Mouse (Mus musculus): ENCODE measurements at regions not wholly inside any gene's neighbourhood (a gene's known extent, or its start where the extent isn't known, plus 50 kb on each side); places are given as distances from the start of the nearest gene placed in this dataset.
A peak's percentile ranks its signal among the peaks of the same experiment; 100 is the strongest.

DNA sequence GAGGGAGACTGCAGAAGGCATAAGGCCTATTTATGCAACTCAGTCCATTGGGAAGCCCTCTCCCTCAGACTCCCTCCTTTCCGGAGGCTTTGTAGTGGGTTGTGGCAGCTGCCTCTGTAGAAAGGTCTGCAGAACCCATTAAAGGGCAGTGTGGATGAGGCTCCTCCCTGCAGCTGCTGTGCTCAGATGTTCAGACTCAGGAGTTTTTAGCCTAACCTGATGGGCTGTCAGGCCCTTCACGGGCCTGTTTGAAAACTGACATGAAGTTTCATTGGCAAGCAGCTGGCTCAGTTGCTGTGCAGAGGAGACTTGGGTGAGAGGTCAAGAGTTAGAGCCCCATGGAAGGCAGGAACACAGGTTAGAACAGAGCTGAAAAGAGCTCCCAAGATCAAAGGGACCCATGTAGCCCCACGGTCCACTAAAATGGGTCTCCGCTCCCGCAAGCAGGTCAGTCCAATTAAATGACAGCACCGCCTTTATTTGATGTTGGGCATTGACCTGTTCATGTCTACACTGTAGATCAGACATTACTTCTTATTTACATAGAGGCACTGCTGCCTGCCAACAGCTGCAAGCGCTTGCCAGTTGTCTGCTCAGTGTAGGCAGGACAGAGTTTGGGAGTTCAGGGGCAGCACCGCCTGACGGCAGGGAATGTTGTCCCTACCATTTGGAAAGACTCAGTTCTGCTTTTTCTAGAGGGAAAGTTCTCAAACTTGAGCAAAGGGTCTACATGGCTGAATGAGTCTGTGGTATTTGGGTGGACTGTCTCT, 53.8 kb upstream of the Usp46 start:
- H3K36me3 ChIP-seq (replicated peaks) = no peaks in the 10 kb centered on the region
- no peak overlapping the region for H3K9ac ChIP-seq
- no peaks in the 10 kb centered on the region for H3K9me3 ChIP-seq
- no peak overlapping the region for H3K4me3 ChIP-seq (replicated peaks)
- no peak for ATAC-seq (ENCODE audit: low FRiP score)
- H3K27ac ChIP-seq = no peak overlapping the region
- WGBS = 83% methylated on average over 9 of the region's 9 CpGs
- peaks cover 3% of the 10 kb centered on the region; the same call in 1 of the 2 replicates for H3K4me1 ChIP-seq
- H3K27me3 ChIP-seq = no peaks in the 10 kb centered on the region
- H3K4me2 ChIP-seq = no peak overlapping the region

DNA sequence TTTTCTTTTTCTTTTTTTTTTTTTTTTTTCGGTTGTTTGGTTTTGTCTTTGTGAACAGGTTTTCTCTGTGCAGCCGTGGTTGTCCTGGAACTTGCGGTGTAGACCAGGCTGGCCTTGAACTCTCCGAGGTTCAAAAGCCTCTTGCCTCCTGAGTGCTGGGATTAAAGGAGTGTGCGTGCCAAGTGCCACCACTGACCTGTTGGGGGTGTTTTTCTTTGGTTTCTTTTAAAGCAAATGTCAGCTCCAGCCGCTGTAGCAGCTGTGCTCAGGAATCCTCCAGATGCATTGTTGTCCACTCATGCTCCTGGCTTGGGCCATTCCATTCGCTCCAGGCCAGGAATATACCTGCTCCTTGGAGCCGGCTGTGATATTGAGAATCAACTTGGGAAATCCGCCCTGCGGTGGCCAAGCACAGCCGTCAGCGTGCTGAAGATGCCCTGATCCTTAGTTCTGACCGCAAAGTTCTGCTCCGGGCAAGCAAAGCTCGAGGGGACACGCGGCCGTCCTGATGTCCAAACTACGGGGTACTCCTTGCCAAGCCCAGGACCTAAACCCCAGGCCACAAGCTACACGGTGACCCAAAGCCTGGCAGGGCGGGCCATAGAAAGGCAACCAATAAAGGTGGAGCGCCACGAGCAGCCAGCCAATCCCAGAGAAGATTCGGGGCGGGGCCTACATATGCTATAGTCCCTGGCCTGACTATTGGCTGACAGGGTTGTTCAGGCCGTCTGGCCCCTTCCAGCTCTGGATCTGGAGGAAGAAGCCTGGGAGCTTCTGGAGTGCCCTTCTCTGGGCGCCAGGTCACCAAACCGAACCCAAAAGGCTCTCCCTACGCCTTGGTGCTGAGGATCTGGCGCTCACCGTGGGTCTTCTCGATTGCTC, 58.0 kb upstream of the Usp46 start:
- 68% methylated on average over 32 of the region's 32 CpGs for WGBS
- Histone ChIP-seq H3K27me3 (no peaks in the 10 kb centered on the region), H3K36me3 (replicated peaks) (no peaks in the 10 kb centered on the region), H3K9me3 (no peaks in the 10 kb centered on the region), H3K4me1 (peaks cover 3% of the 10 kb centered on the region; the same call in 1 of the 2 replicates), H3K9ac (peak overlapping the region; percentile 26; the same call in 1 of the 2 replicates), H3K4me2 (peak overlapping the region; percentile 33), H3K4me3 (replicated peaks) (peak overlapping the region; percentile 33), H3K27ac (no peak overlapping the region)
- peak; percentile 93 for ATAC-seq (ENCODE audit: low FRiP score)

DNA sequence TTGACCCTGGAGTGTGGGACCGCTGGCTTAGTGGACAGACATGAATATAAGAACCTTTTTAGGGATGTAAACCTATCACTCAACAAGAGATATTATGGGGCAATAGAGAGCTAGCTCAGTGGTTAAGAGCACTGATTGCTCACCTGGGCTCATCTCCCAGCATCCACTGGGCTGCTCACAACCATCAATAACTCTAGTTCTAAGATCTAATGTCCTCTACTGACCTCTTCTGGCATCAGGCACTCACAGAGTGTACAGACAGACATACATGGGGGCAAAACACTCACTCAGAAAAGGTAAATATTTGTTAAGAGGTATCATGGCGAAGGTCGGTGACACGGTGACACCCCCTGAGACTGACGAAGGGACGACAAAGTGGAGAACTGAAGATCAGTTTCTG, 59.3 kb upstream of the Usp46 start:
- Histone ChIP-seq H3K27ac (no peak overlapping the region), H3K27me3 (no peaks in the 10 kb centered on the region), H3K4me1 (no peaks in the 10 kb centered on the region), H3K36me3 (replicated peaks) (no peaks in the 10 kb centered on the region), H3K9me3 (no peaks in the 10 kb centered on the region), H3K9ac (no peak overlapping the region), H3K4me3 (replicated peaks) (no peak overlapping the region), H3K4me2 (no peak overlapping the region)
- 94% methylated on average over 6 of the region's 6 CpGs for WGBS
- ATAC-seq (ENCODE audit: low FRiP score) = no peak

DNA sequence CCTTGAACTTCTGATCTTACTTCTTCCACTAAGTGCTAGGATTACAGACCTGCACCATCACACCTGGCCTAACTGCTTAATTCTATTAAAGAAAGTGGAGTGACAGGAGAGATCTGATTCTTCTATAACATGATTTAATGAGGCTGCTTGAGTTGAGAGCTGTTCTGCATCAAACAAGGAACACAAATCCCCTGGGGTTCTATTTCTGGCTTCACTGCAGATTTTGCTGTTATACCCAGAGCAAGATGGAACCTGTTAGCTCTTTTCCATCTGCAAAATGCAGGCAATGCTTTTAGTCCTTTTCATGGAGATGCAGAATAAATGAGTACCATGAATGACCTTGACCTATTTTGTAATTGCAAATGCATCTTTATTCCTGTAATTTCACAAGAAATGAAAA, 61.4 kb upstream of the Usp46 start:
- Histone ChIP-seq H3K36me3 (replicated peaks) (no peaks in the 10 kb centered on the region), H3K9me3 (no peaks in the 10 kb centered on the region), H3K4me1 (no peaks in the 10 kb centered on the region), H3K27ac (no peak overlapping the region), H3K4me3 (replicated peaks) (no peak overlapping the region), H3K27me3 (no peaks in the 10 kb centered on the region), H3K4me2 (no peak overlapping the region), H3K9ac (no peak overlapping the region)
- no peak for ATAC-seq (ENCODE audit: low FRiP score)

DNA sequence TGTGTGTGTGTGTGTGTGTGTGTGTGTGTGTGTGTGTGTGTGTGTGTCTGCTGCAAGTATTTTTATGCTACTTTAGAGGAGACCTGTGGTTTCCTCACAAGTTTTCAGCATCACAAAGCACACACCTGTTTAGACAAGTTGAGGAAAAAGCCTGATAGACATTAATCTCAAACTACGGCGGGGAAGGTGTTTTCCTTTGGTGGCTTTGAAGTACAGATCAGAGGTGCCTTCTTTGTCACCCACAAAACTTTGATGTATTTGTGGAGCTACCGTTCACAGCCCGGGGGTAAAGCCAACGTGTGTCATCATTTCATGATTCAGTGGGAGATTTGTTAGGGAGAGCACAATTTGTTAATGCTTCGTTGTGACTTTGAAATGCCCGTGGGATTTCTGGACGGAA, 62.4 kb upstream of the Rasl11b start:
- no peaks in the 10 kb centered on the region for H3K9me3 ChIP-seq
- WGBS = 72% methylated on average over 8 of the region's 8 CpGs
- H3K27me3 ChIP-seq = no peaks in the 10 kb centered on the region

DNA sequence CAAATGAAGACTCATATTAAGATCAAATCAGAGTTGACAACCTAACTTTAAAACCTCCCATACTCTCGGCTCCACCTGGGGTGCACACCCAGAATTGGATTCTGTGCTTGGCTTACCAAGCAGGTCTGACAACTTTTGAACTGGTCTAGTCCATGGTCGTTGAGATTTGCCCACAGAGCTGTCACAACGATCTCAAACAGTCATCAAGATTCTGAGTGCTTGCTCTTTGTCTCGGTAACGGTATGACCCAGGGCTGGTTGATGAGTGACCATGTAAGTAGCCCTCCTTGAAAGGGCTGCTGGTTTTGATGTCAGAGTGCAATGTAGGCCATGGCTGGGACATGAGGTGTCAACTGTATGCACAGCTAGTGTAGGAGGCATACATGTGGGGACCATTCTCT, 58.7 kb upstream of the Rasl11b start:
- no peak for ATAC-seq (ENCODE audit: low FRiP score)
- no peak overlapping the region for H3K9ac ChIP-seq
- H3K27me3 ChIP-seq = no peaks in the 10 kb centered on the region
- WGBS = 79% methylated on average over 5 of the region's 5 CpGs
- no peaks in the 10 kb centered on the region for H3K9me3 ChIP-seq
- no peak overlapping the region for H3K4me2 ChIP-seq
- no peak overlapping the region for H3K4me3 ChIP-seq (replicated peaks)
- no peaks in the 10 kb centered on the region for H3K4me1 ChIP-seq
- no peak overlapping the region for H3K27ac ChIP-seq
- H3K36me3 ChIP-seq (replicated peaks) = no peaks in the 10 kb centered on the region

More for the DNA sequence above, 62.4 kb upstream of the Rasl11b start:
- Histone ChIP-seq H3K4me3 (replicated peaks) (no peak overlapping the region), H3K9ac (no peak overlapping the region), H3K4me2 (no peak overlapping the region), H3K36me3 (replicated peaks) (no peaks in the 10 kb centered on the region), H3K27ac (no peak overlapping the region), H3K4me1 (no peaks in the 10 kb centered on the region)
- ATAC-seq (ENCODE audit: low FRiP score) = no peak

DNA sequence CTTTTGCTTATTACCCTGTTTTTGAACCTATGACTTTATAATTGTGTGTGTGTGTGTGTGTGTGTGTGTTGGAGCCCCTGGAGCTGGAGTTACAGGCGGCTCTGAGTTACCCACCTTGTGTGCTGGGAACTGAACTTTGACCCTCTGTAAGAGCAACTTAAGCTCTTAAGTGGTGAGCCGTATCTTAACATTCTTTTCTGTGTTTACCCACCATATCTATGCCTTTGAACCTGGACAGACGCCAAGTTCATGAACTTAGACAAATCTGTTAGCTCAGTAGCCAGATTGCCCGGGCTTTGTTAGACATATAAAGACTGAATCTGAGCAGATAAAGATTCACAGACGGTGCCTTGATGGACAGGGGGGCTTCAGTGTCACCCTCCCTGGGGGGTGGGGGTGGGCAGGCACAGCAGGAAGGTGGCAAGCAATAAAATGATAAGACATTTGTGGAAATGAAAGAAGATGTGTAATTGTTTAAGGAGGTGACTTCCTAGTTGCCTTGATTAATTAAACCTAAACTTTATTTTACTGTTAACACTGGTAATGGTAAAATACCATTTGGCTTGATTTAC, 58.1 kb upstream of the Rasl11b start:
- H3K27ac ChIP-seq = no peak overlapping the region
- H3K4me1 ChIP-seq = no peaks in the 10 kb centered on the region
- H3K9ac ChIP-seq = no peak overlapping the region
- WGBS = 61% methylated on average over 5 of the region's 5 CpGs
- H3K9me3 ChIP-seq = no peaks in the 10 kb centered on the region
- H3K27me3 ChIP-seq = no peaks in the 10 kb centered on the region
- no peak overlapping the region for H3K4me2 ChIP-seq
- no peaks in the 10 kb centered on the region for H3K36me3 ChIP-seq (replicated peaks)
- no peak overlapping the region for H3K4me3 ChIP-seq (replicated peaks)
- ATAC-seq (ENCODE audit: low FRiP score) = no peak

DNA sequence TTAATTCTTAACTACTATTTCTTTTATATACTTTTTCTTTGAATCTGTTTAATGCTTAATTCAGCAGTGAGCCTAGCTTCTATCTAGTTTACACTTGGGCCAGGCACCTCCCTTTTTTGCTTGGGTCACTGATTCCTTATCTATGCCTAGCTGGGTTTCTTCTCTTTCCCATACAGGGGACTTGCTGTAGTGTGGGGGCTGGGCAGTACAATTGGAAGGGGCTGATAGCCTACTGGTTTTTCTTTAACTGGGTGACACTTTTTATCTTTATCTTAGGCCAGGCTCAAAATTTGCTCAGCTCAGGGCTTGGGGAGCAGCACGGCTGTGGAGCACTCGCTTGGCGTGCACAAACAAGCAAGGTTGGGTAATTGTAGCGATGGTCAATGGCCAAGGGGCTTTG, 51.1 kb upstream of the Rasl11b start:
- WGBS = 91% methylated on average over 4 of the region's 4 CpGs
- H3K9me3 ChIP-seq = no peaks in the 10 kb centered on the region
- H3K4me1 ChIP-seq = no peaks in the 10 kb centered on the region; the same call in 1 of the 2 replicates
- H3K9ac ChIP-seq = no peak overlapping the region
- no peaks in the 10 kb centered on the region for H3K27me3 ChIP-seq
- H3K4me2 ChIP-seq = no peak overlapping the region
- ATAC-seq (ENCODE audit: low FRiP score) = no peak
- no peak overlapping the region for H3K4me3 ChIP-seq (replicated peaks)
- no peak overlapping the region for H3K27ac ChIP-seq
- H3K36me3 ChIP-seq (replicated peaks) = no peaks in the 10 kb centered on the region

DNA sequence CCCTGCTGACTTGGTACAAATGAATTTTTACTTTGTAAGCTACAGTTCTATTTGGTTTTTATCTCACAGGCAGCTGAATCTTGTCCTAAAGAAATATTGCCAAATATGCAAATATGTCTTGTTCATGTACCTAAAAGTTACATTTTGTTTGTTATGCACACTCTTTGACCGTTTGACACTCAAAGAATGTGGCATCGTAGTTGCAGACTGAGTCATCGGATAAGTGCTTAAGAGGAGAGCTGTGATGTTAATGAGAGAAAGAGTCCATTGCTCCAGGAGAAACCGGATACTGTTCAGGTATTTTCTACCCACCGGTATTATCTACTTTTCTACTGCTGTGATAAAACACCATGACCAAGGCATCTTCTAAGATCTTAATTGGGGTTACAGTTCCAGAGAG, 50.3 kb upstream of the Rasl11b start:
- H3K4me1 ChIP-seq = no peaks in the 10 kb centered on the region; the same call in 1 of the 2 replicates
- WGBS = 86% methylated on average over 5 of the region's 5 CpGs
- no peak overlapping the region for H3K4me3 ChIP-seq (replicated peaks)
- H3K4me2 ChIP-seq = no peak overlapping the region
- no peak for ATAC-seq (ENCODE audit: low FRiP score)
- H3K9ac ChIP-seq = no peak overlapping the region
- no peaks in the 10 kb centered on the region for H3K36me3 ChIP-seq (replicated peaks)
- no peak overlapping the region for H3K27ac ChIP-seq
- H3K9me3 ChIP-seq = no peaks in the 10 kb centered on the region
- no peaks in the 10 kb centered on the region for H3K27me3 ChIP-seq

All from forebrain, embryonic 12.5 days (tissue).